Mouse (Mus musculus) testis, postnatal 10 days (tissue): ENCODE data around the gene Tbrg1.

Experiments used
- DNase-seq: peaks from one replicate; pipeline ENCODE4 v3.0.0; 2021; ENCODE audit warnings: low spot score

Tbrg1 gene

DNA sequence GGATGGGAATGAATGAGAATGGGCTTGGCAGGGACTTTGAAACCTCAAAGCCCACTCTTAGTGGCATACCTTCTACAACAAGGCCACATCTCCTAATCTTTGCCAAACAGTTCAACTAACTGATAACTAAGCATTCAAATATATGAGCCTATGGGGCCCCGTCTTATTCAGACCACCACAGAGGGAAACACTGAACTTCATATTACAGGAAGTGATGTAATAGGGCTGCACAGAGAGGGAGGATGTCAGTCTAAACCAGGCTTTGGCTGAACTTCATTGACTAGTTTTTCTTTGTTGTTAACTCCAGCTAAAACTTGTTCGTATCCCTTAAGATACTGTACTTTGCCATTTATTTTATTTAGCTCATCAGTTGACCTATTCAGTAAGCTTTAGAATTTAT, 27.2 kb downstream of the Tbrg1 start:
- no peak for DNase-seq

DNA sequence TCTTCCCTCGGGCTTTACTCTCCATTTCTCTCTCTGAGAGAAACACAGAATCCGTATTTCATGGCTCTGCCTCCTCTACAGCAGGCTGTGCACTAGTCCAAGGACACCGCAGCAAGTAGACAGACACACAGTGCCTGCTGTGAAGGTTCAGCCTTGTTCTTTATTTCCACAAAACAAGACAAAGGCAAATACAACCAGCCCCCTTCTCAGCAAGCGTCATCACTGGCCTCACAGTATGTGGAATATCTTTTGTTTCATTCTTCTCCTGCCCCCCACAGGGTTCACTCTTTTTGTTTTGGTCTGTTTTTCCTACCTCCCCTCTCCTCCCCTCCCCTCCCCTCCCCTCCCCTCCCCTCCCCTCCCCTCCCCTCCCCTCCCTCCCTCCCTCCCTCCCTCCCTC, 28.5 kb downstream of the Tbrg1 start:
- no peak for DNase-seq

DNA sequence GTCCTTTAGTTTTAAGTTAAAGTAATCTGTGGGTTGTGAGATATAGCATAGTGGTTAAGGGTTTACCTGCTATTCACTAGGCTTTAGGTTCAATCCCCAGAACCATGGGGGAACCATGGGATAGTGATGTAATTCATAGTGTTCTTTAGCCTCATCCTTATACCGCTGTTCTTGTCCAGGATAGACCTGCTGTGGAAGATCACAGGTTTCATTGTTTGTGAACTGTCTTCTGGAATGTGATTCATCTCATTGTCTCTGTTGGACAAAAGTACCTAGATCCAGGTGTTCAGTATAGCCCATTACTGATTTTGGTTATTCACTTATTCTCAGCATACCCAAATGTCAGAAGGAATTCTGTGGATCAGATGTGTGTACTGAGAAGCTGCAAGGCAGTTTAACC, 29.8 kb downstream of the Tbrg1 start:
- no peak for DNase-seq

DNA sequence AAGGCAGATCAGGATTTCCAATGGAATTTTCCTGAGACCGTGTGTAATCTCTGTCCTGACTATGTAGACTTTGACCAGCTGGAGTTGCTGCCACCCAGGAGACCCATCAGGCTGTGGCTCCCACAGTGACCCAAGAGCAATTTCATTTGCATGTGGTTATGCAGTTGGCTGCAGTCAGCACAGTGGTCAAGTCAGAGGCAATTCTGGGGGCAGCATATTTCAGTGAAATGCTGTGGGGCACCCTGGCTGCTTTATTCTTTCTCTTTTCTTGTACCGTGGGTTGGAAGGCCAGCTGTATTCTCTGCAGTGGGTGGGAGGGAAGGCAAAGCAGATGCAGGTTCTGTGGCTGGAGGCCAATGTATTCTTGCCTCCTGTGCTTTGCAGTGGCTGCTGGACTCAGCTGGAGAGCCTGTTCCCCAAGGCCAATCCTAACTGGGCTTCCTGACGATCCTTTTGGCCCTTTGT, 31.0 kb downstream of the Tbrg1 start:
- peak; percentile 48 for DNase-seq

DNA sequence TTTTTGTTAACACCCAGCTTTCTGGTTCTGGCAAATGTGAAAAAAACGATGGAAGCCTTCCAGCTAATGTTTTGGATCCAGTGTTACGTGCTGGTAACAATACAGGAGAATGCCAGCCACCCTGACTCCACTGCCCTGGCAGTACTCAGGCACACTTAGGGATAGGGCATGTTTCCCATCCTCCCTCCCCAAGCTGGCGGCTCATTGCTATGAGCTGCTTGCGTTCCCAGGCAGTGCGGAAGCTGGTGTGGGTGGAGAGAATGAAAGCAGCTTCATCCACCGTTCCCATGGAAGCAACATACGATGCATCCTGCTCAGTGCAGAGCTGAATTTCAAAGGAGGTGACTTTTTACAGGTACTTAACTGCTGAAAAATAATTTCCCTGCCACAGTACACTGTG, 31.5 kb downstream of the Tbrg1 start:
- DNase-seq = no peak

DNA sequence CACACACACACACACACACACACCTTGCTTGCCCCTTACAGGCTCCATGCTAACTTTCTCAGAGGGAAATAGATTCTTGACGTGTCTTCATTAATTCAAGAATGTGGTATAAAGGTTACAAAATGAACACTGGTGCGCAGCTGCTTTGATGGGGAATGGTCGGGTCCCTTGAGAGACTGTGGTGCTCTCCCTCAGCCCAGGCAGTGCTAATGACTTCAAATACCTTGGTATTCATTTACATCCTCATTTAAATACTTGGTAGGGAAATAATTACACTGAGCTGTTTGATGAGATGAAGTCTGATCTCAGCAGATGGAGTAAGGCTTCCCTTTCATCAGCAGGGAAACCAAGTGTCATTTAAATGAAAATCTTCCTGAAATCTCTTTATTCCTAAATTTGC, 32.0 kb downstream of the Tbrg1 start:
- no peak for DNase-seq

DNA sequence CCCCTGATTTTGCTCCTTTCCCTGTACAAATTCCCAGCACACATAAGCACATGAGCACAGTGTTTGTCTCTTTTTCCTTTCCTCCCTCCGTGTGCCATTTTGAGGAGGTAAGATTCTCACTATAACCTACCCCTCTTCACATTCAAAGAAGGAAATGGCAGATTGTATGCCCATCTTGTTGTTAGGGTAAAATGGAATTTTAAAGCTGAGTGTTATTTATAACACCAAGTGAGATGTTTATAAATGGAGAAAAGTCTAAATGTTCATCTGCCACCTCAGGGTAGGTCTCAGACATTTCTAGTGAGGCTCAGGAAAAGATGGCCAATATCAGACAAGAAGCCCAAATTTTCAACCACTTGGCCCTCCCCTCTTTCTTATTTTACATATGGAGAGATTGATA, 32.6 kb downstream of the Tbrg1 start:
- DNase-seq = no peak

DNA sequence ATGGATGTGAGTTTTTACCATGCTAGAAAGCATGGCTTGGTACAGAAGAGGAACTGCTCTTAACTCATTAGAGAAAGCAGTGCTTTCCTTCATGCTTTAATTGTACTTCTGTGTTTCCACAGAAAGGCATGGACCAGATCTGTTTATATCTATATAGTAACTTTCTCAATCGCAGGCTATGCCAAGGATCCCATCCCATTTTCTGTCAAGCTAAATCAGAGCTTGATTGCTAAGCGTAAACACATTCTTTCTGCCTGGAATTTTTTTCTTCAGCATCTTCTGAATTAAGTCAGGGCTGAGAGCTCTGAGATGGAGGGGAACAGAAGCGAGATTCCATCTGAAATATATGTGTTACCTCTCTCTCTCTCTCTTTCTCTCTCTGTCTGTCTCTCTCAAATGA, 33.1 kb downstream of the Tbrg1 start:
- DNase-seq = no peak

DNA sequence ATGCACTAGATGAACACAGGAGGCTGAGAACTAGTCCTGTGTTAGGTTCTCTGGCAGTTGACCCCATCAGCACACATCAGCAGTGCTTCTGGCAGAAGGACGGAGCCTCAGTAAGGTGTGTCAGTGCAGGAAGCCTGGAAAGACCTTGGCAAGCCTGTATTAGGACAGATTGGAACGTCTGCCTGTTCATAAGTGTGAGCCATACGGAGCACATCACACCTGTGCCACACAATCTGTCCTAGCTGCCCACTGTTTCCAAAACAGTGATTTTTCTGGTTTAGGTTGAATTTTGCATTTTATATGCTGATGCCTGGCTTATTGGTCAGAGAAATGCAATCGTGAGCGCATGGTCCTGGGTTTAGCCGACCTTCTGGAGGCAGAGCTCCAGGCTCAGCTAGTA, 35.8 kb downstream of the Tbrg1 start:
- DNase-seq = no peak

DNA sequence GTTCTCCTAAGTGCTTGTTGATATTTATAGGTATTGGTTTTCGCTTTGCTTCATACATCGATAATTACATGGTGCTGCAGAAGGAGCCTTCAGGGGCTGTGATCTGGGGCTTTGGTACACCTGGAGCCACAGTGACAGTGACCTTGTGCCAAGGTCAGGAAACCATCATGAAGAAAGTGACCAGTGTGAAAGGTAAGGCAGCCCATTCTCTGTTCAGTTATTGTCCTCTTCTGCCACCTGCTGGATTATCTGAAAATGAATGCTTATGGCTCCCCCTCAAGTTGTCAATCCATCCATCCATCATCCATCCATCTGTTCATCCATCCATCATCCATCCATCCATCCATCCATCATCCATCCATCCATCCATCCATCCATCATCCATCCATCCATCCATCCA, 40.3 kb downstream of the Tbrg1 start:
- no peak for DNase-seq

DNA sequence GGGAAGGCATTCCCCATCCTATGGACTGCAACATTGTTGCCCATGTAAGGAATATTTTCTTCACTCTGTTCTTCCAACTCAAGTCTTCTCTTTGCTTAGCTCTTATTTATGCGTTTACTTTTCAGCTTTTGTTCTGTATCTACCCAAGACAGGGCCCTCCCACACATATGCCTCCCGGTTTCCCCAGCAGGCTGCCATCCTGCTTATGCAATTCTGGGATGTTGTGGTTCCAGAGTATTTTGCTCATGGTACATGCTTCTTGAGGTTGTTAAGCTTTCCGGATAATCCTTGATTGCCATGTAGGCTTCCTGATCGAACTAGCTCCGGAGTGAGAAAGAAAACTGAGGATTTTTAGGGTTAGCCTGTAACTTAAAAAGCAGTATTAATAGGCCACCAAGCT, 41.9 kb downstream of the Tbrg1 start:
- no peak for DNase-seq

DNA sequence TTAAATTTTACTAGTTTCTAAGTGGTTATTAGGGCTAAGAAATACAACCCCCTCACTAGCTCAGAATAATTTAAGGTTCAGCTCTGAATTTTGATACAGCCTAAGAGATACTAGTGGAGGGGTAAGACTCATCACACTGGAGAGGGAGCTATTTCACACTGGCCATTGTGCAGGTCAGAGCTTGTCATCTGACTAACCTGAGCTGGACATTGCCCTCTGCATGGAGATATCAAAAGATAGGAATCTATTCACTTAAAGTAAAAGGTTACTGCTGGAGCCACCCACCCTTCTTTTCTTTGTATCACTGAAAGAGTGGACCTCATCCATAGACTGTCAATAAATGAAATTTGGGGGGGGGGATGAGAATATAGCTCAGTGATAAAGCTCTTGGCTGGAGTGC, 42.8 kb downstream of the Tbrg1 start:
- DNase-seq = no peak

DNA sequence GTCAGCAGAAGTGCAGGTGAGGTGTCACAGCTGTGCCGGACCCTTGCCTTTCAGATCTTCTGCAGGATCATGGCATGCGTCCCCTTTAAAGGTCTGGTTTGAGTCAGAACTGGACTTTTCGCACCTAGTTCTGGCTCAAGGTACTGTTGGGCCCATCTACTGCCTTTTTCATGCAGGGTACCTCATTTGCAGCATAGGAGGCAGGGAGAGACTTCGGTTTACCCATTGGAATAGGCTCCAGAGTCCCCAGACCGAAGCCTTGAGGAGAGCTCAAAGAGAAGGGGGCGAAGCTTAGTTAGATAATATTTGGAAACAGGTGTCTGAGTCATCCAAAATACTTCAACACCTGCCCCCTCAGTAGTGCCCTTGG, 43.2 kb downstream of the Tbrg1 start:
- DNase-seq = no peak

DNA sequence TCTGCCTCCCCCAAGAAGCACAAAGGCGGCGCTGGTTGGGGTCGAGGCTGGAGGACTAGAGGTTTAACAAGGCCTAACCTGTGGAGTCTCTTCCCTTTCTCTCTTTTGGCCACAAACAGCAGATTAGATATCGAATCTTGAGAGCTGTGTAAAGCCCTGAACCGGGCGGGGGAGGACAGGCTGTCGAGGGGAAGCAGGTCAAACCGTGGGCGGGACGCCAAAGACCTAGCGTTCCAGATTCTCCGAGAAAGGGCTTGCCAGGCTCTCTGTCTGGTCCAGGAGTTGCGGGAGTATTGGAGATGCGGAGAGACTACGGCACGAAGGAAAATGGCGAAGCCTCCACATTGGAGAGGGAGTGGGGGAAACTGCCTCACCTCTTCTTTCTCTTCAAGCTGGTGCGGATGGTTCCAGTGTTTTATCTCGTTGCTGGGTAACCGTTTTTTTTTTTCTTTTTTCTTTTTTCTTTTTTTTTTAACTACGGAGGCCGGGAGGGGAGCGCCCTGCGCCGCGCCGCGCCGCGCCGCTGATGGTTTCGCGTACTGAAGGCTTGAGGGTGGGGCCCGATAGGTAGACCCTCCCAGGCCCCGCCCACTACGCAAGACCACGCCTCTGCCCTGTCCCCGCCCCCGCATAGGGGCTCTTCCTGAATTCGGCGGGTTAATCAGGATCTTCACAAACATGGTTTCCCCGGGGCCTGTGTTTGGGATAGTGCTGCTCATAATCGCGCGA, 43.8 kb downstream of the Tbrg1 start, which contains the start of gene Spa17:
TSS of gene Spa17 (minus strand) at position 541 of the 729 bp plus-strand sequence.
- DNase-seq = peak; percentile 96

DNA sequence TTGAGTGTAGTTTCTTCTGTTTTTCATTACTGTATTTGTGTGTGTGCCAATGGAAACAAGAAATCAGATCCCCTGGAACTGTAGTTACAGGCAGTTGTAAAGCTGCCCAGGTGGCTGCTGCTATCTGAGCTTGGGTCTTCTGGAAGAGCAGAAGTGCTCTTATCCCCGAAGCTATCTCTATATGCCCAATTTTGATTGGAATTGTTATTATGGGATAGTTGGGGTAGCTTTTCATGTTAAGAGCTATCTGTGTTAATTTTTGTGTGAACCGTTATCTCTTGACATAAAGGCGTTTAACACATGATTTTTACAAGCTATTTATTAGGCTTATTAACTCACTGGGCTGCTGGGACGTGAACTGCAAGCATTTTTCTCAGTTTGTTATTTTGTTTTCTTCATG, 47.6 kb downstream of the Tbrg1 start:
- no peak for DNase-seq

DNA sequence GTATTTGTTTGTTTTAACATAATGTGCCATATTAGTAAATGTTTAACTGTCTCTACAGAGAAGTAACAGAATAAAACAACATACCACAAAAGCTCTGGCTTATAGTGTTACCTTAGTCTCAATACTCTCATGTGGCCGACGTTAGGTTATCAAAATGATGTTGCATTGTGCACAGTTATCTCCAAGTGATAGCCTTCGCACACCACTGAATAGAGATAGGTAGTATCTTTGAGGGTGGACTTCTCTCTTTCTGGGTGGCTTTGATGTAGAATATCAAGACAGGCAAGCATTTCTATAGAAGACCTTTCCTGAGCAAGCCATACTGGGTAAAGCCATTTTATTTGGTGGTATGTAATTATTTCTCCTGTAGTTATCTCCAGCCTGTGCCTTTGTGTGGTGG, 52.0 kb downstream of the Tbrg1 start:
- no peak for DNase-seq

DNA sequence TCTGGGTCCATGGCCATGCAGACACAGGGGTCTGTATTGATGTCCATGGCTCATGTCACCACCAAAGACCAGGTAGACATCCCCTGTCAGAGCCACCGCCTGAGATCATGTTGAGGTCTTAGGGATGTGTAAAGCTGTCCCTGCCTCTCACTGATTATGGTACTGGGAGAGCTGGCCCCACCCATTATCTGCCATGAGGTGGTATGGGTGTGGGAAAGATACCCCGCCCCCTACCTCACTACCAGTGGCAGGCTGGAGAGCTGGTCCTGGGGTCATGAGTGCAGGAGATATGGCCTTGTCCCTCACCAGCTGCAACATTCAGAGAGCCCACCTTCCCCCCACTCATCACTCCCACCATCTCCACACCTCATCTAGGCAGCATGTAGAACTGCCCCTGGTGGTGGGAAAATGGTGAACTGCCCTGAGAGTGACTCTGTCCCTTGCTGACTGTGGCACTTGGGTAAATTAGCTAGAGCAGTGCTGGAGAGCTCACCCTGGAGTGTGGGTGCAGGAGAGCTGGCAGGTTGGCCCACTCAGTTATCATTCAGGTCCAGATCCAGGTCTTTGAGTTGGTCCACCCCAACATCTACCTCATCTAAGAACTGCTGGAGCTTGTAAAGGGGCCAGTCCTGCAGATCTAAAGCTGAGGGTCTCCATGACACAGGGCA, 56.4 kb downstream of the Tbrg1 start:
- no peak for DNase-seq
